Mouse (Mus musculus) right cerebral cortex, postnatal 10 days (tissue): Measurements from ENCODE around the gene Ap1g2.
A peak's percentile ranks its signal among the peaks of the same experiment; 100 is the strongest.

Source experiments
- DNase-seq, 2 experiments: peaks; one replicate each; pipeline ENCODE4 v3.0.0; 2021; ENCODE audit warnings: low spot score in 2 of 2

Ap1g2 gene

GRCm38 (mm10) chr14:55113975-55114645 is 7.7 kb upstream of the Ap1g2 start:
- peak; percentile 54 to 61 for DNase-seq

GRCm38 (mm10) chr14:55113351-55113974 is 7.1 kb upstream of the Ap1g2 start:
- DNase-seq = peak; percentile 40 to 54

GRCm38 (mm10) chr14:55111720-55112119 is 5.3 kb upstream of the Ap1g2 start:
- peak; percentile 84 to 91 for DNase-seq

DNA sequence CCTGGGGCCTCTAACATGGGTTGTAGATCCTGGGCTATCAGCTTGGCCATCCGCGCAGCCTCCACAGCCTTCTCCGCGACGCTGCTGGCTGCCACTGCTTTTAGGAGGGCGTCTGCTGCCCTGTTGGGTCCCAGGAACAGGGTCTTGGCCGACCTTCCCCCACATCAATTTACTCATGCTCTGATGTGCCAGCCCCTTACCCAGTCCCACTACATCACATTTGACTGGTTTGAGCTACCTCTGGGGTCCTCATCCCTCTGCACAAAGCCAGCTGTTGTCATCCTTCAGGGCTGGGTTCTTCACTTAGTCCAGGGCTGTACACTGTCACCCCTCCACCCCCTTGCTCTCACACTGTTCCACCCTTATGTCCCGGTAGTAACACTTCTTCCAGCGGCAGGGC is 3.7 kb upstream of the Ap1g2 start:
- peak; percentile 34 to 48 for DNase-seq

GRCm38 (mm10) chr14:55109048-55109873 is 2.9 kb upstream of the Ap1g2 start:
- DNase-seq = peak; percentile 59 to 77

- peak; percentile 89 to 94 for DNase-seq
These were observed 1.9 kb upstream of the Ap1g2 start for GRCm38 (mm10) chr14:55108202-55108870.

- DNase-seq = no peak
These were observed 597 bp upstream of the Ap1g2 start for GRCm38 (mm10) chr14:55106990-55107389.

DNA sequence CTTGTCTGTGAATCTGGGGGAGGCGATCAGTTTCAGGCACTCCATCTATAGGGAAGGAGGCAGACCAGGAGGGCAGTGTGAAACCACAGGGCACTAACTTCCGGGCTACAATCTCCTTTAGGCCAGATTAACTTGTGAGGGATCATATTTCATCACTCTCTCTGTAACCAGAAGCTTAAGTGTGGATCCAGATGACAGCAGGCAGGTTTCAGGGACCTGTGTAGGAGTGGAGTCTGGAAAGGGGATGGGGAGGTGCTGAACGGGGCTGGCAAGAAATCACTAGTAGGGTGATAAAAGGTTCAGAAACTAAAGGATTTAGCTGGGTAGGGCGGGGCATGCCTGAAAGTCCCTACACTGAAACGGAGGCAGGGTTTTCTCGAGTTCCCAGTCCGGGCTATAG is 1.0 kb downstream of the Ap1g2 start:
- peak in 1 of 2 experiments; percentile 42 for DNase-seq

GRCm38 (mm10) chr14:55104365-55104764 is 2.0 kb downstream of the Ap1g2 start:
- peak in 1 of 2 experiments; percentile 44 for DNase-seq

GRCm38 (mm10) chr14:55102253-55102785 is 4.1 kb downstream of the Ap1g2 start:
- no peak for DNase-seq

DNA sequence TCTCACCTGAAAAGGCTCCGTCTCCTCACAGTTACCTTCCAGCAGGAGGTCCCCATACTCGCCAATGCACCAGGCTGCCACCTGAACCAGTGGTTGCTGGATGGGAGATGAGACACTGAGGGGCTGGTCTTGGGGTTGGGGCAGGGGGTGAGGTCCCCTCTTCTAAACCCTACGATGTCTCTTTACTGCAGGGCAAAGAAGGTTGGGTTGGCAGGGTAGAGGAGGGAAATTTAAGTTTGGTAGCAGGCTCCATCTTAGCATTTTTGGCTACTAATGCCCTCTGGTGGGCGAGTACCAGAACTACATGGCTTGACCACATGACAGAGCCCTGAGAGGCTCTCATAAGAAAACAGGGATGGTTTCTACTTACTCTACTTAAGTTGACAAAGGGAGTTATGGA is 4.8 kb downstream of the Ap1g2 start:
- DNase-seq = peak; percentile 70 to 78

GRCm38 (mm10) chr14:55098067-55098466 is 8.3 kb downstream of the Ap1g2 start:
- peak; percentile 65 to 74 for DNase-seq

DNA sequence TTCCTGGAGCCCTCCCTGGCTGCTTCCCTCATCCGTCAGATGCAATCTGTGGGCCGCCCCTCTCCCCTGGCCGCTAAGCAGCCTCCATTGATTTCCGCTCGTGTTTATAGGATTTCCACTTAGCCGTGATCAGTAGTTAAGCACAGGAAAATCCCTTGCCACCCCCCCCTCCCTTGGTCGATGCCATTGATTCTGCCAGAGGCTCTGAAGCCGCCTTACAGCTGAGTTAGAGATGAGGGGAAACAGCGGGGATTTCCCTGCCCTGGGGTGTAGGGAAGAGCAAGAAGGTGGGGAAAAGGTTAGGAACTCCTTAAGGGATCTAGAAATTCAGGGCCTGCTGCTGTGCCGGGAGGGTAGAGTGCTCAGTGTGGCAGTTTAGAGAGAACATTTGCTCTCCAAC is 8.7 kb downstream of the Ap1g2 start:
- DNase-seq = no peak

GRCm38 (mm10) chr14:55096573-55097087 is 9.8 kb downstream of the Ap1g2 start:
- DNase-seq = peak in 1 of 2 experiments; percentile 32

DNA sequence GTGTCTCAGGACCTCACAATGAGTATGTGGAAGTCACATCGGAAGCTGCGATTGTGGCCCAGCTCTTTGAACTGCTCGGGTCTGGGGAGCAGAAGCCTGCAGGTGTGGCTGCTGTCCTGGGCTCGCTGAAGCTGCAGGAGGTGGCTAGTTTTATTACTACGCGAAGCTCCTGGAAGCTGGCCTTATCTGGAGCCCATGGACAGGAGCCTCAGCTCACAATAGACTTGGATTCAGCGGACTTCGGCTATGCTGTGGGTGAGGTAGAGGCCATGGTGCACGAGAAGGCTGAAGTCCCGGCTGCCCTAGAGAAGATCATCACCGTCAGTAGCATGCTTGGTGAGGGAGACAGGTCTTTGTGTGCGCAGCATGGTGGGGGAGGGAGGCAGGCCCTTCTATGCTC is 10.7 kb downstream of the Ap1g2 start:
- no peak for DNase-seq

DNA sequence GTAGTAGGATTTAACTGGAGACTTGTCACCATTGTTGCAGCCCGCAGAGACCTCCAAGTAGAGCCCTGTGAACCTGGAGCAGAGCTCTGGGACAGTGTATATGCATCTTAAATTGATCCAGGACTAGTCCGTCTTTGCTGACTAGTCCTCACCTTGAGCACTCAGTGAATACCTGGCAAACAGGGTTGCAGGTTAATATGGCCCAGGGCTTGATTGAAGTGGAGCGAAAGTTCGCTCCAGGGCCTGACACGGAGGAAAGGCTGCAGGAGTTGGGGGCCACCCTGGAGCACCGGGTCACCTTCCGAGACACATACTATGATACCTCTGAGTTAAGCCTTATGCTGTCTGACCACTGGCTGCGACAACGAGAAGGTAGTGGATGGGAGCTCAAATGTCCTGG is 11.1 kb downstream of the Ap1g2 start:
- no peak for DNase-seq

DNA sequence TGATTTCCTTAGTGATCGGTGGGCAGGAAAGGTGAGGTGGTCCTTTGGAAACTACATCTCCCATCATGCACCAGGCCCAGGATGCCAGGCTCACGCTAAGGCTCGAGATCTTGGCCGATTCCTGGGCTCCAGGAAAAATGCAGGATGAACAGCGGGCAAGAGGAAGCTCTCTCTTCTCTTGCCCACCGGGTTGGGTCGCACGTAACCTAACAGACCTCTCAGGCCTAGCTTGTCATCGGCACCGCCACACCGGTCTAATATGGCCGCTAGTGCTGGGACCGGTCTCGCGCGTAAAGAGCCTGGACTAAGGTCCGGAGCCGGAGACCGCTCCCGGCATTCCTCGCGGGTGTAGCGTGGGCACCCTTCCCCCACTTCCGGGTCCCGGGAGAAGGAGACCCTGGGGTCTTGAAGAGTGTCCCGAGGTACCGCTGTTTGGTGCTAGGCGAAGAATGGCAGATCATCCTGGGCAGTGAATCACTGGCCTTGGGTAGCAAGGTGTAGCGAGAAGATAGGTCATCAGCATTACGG is 11.6 kb downstream of the Ap1g2 start, which contains the start of gene Thtpa:
Gene Thtpa, plus strand, starts transcription at position 81 of the 528 bp plus-strand sequence.
- DNase-seq = peak; percentile 83 to 86

DNA sequence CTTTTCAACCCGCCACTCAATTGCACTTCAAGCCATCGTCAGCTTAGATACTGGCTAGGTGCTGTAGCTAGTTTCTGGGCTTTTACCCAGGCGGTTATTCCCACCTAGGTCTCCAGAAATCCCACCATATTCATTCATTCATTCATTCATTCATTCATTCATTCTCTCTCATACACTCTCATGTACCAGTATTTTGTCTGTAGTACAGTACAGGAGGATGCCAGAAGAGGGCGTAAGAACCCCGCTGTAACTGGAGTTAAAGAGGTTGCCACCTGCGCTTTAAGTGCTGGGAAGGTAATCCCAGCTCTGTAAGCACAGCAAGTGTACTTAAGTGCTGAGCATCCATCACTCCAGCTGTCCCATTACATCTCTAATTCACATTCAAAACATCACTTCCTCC is 12.5 kb downstream of the Ap1g2 start:
- DNase-seq = no peak

DNA sequence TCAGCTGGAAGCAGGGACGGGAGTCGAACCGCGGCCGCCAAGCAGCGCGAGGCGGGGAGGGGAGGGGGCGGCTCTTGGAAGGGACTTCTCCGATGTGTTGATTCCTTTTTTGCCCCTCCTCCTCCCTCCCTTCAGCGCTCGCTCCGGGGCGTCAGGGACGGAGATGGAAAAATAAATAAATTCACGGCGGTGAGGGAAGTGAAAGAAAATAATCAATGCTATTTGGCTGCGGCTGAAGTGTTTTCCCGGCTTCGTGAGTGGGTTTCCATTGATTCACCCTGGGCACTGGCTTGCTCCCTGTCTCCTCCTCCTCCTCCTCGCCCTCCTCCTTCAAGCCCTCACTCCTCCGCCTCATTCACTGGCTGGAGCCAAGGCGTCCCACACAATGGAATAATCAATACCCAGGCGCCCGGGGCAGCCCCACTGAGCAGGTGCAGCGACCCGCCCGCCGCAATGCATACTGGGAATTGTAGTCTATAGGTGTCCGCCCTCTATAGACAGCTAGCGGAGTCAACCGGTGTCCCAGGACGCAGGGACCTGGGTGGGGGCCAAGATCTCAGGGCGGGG is 14.3 kb downstream of the Ap1g2 start, which contains the start of gene Zfhx2:
Gene Zfhx2, minus strand, starts transcription at position 314 of the 567 bp plus-strand sequence.
- peak; percentile 96 to 97 for DNase-seq

- DNase-seq = peak; percentile 57 to 62
These were observed 15.1 kb downstream of the Ap1g2 start for GRCm38 (mm10) chr14:55091209-55091865.
